Mouse (Mus musculus) neural tube, embryonic 11.5 days (tissue): ENCODE data around the gene Svs4. TPM values are rescaled to one million over a fixed set of nuclear protein-coding genes. Genes with fewer than 3 reads are reported as not detected.
"Not testable (repeated sequence)": the region's sequence is repeated elsewhere in the genome, so short reads cannot be mapped to it uniquely, and the experiment has no call there.

Source experiments
- ATAC-seq: fragments of 200-750 bp; cut with Nextera tagmentation; 2 replicates; pipeline ENCODE4 v1.8.0; 2017; ENCODE audit warnings: moderate number of reproducible peaks, mild to moderate bottlenecking, moderate TSS enrichment, moderate library complexity; ENCODE audit not compliant: insufficient read depth, low FRiP score, low TSS enrichment
- DNase-seq: peaks from one replicate; pipeline ENCODE4 v3.0.0-alpha.2; 2015; ENCODE audit warnings: low spot score
- H3K27ac ChIP-seq: fragments of 300-500 bp; sonication (generic); 2 replicates; pipeline ENCODE4 v1.5.1; 2014; ENCODE audit warnings: low read depth, mild to moderate bottlenecking, low read length
- H3K27me3 ChIP-seq: fragments of 300-500 bp; sonication (generic); 2 replicates; pipeline ENCODE4 v1.6.1; 2014; ENCODE audit warnings: mild to moderate bottlenecking, low read length, mixed read lengths; ENCODE audit not compliant: control insufficient read depth, insufficient read depth
- H3K36me3 ChIP-seq: fragments of 300-500 bp; sonication (generic); 2 replicates; pipeline ENCODE4 v1.6.1; 2014; ENCODE audit warnings: mild to moderate bottlenecking, low read length, moderate library complexity, mixed read lengths; ENCODE audit not compliant: control insufficient read depth, insufficient read depth
- H3K4me1 ChIP-seq: fragments of 300-500 bp; sonication (generic); 2 replicates; pipeline ENCODE4 v1.6.1; 2014; ENCODE audit warnings: low read length, mixed read lengths; ENCODE audit not compliant: control insufficient read depth, insufficient read depth
- H3K4me2 ChIP-seq: fragments of 300-500 bp; sonication (generic); 2 replicates; pipeline ENCODE4 v1.6.1; 2014; ENCODE audit warnings: low read depth, mild to moderate bottlenecking, moderate library complexity
- H3K4me3 ChIP-seq: fragments of 300-500 bp; sonication (generic); 2 replicates; pipeline ENCODE4 v1.5.1; 2014; ENCODE audit warnings: low read depth, low read length
- H3K9ac ChIP-seq: fragments of 300-500 bp; sonication (generic); 2 replicates; pipeline ENCODE4 v1.6.1; 2014; ENCODE audit warnings: mild to moderate bottlenecking, low read length
- H3K9me3 ChIP-seq: fragments of 300-500 bp; sonication (generic); 2 replicates; pipeline ENCODE4 v1.6.1; 2016; ENCODE audit warnings: low read length; ENCODE audit not compliant: control insufficient read depth
- WGBS: fragments of 180-500 bp; shearing (Covaris S2); extraction: QIAGEN DNeasy Blood & Tissue Kit; methylation state at CpG from one replicate; pipeline ENCODE4 v1.1.7; 2014; 5-methylcytosine and 5-hydroxymethylcytosine counted together
- polyA plus RNA-seq: library from polyadenylated mRNA; unstranded; fragments of >200 nt; fragmentation: Nextera tagmentation; extraction: Ambion mirVana; gene quantifications from 2 replicates; pipeline ENCODE4 v1.2.1, GENCODE M21; 2014

The Svs4 gene
- not detected in 2 replicates for polyA plus RNA-seq

GRCm38 (mm10) chr2:164278359-164278758 lies at the start of gene Svs4:
Gene Svs4, minus strand, starts transcription at chr2:164278459.
- ATAC-seq (no peak), DNase-seq (no peak)
- Histone ChIP-seq H3K27me3 (no peaks in the 10 kb centered on the region), H3K4me3 (no peak within 1 kb of the TSS), H3K27ac (no peak within 1 kb of the TSS), H3K4me1 (no peaks in the 10 kb centered on the region), H3K36me3 (no peaks in the 10 kb centered on the region), H3K9ac (no peak within 1 kb of the TSS), H3K4me2 (no peak within 1 kb of the TSS), H3K9me3 (no peaks in the 10 kb centered on the region)
- 93% methylated on average over 4 of the region's 4 CpGs for WGBS

- Histone ChIP-seq H3K9ac (no peak overlapping the region), H3K27me3 (no peaks in the 10 kb centered on the region), H3K36me3 (no peaks in the 10 kb centered on the region), H3K4me3 (no peak overlapping the region), H3K9me3 (no peaks in the 10 kb centered on the region), H3K4me1 (no peaks in the 10 kb centered on the region), H3K4me2 (no peak overlapping the region), H3K27ac (no peak overlapping the region)
- ATAC-seq = no peak
- no peak for DNase-seq
- WGBS = 87% methylated on average over 6 of the region's 6 CpGs
Measured at GRCm38 (mm10) chr2:164320983-164321382, 42.7 kb upstream of the Svs4 start.

GRCm38 (mm10) chr2:164316451-164316850 lies 38.2 kb upstream of the Svs4 start, which contains the start of gene Svs6:
Gene Svs6, plus strand, starts transcription at chr2:164316751.
- H3K9ac ChIP-seq, H3K4me3 ChIP-seq, H3K27ac ChIP-seq, H3K9me3 ChIP-seq, ATAC-seq, H3K36me3 ChIP-seq, H3K27me3 ChIP-seq, H3K4me1 ChIP-seq, DNase-seq, H3K4me2 ChIP-seq: not testable (repeated sequence)
- WGBS = 81% methylated on average over 1 of the region's 1 CpGs

GRCm38 (mm10) chr2:164315460-164315859 lies 37.2 kb upstream of the Svs4 start:
- not testable (repeated sequence) for H3K27me3 ChIP-seq, H3K4me2 ChIP-seq, DNase-seq, H3K27ac ChIP-seq, H3K4me1 ChIP-seq, H3K36me3 ChIP-seq, H3K9ac ChIP-seq, H3K4me3 ChIP-seq, H3K9me3 ChIP-seq, ATAC-seq

GRCm38 (mm10) chr2:164312599-164312998 lies 34.3 kb upstream of the Svs4 start:
- Histone ChIP-seq H3K4me3 (no peak overlapping the region), H3K27me3 (no peaks in the 10 kb centered on the region), H3K9ac (no peak overlapping the region), H3K36me3 (no peaks in the 10 kb centered on the region), H3K9me3 (no peaks in the 10 kb centered on the region), H3K4me1 (no peaks in the 10 kb centered on the region), H3K27ac (no peak overlapping the region), H3K4me2 (no peak overlapping the region)
- WGBS = 88% methylated on average over 5 of the region's 5 CpGs
- ATAC-seq = no peak
- DNase-seq = no peak

GRCm38 (mm10) chr2:164288968-164289367 lies 10.7 kb upstream of the Svs4 start, which contains the start of gene Svs3a:
Gene Svs3a, plus strand, starts transcription at chr2:164289268.
- not testable (repeated sequence) for H3K27me3 ChIP-seq, H3K36me3 ChIP-seq
- WGBS = 57% methylated on average over 1 of the region's 1 CpGs

GRCm38 (mm10) chr2:164256540-164256939 lies 21.7 kb downstream of the Svs4 start, which contains the start of gene Svs3b:
Gene Svs3b, minus strand, starts transcription at chr2:164256640.
- not testable (repeated sequence) for H3K4me1 ChIP-seq, H3K4me3 ChIP-seq, DNase-seq, H3K9ac ChIP-seq, ATAC-seq, H3K36me3 ChIP-seq, H3K27me3 ChIP-seq, H3K27ac ChIP-seq, H3K4me2 ChIP-seq, H3K9me3 ChIP-seq
- WGBS = 47% methylated on average over 1 of the region's 1 CpGs

More at GRCm38 (mm10) chr2:164288968-164289367, 10.7 kb upstream of the Svs4 start, which contains the start of gene Svs3a:
- not testable (repeated sequence) for H3K9me3 ChIP-seq, H3K4me3 ChIP-seq, DNase-seq, H3K4me2 ChIP-seq, H3K4me1 ChIP-seq, ATAC-seq, H3K27ac ChIP-seq, H3K9ac ChIP-seq

- 87% methylated on average over 3 of the region's 3 CpGs for WGBS
- ATAC-seq (no peak), DNase-seq (no peak)
- Histone ChIP-seq H3K9ac (no peak within 1 kb of the TSS), H3K36me3 (no peaks in the 10 kb centered on the region), H3K27me3 (no peaks in the 10 kb centered on the region), H3K9me3 (no peaks in the 10 kb centered on the region), H3K4me3 (no peak within 1 kb of the TSS), H3K4me2 (no peak within 1 kb of the TSS), H3K27ac (no peak within 1 kb of the TSS), H3K4me1 (no peaks in the 10 kb centered on the region)
Measured at GRCm38 (mm10) chr2:164238366-164238765, 39.9 kb downstream of the Svs4 start, which contains the start of gene Svs2. Gene Svs2, minus strand, starts transcription at chr2:164238466.

- Histone ChIP-seq H3K9me3 (no peaks in the 10 kb centered on the region), H3K27me3 (no peaks in the 10 kb centered on the region), H3K9ac (no peak overlapping the region), H3K4me1 (no peaks in the 10 kb centered on the region), H3K4me2 (no peak overlapping the region), H3K4me3 (no peak overlapping the region), H3K36me3 (no peaks in the 10 kb centered on the region), H3K27ac (no peak overlapping the region)
- ATAC-seq (no peak), DNase-seq (no peak)
- WGBS = 93% methylated on average over 8 of the region's 8 CpGs
Measured at GRCm38 (mm10) chr2:164232671-164233070, 45.6 kb downstream of the Svs4 start.
